9 mouse cellular contexts compared by ENCODE assay signal in the genomic region with DNA sequence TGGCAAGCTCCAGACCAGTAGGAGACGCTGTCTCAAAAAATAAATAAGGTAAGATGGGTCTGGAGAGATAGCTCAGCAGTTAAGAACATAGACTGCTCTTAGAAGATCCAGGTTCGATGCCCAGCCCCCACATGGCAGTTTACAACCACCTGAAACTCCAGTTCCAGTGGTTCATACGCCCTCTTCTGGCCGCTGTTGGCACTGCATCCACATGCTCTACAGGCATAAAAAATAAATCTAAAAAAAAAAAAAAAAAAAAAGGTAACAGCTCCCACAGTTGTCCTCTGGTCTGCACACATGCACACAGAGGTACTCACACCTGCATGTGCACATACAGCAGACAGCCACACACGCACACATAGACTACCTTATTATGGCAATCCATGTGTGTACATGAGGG. TPM values are rescaled to one million over a fixed set of nuclear protein-coding genes. Genes with fewer than 3 reads are reported as not detected.
DNase-seq lines count a peak whose midpoint lies in the region; ATAC-seq and TF ChIP-seq lines count a peak whose summit lies in the region.
"Had no signal": no experiment of that assay in that cellular context is flagged by ENCODE, and none has a peak within 500 bp of the region (broad histone marks: within the 10 kb centered on the region; RNA-seq: fewer than 3 reads in every experiment).

No protein-coding gene starts in this region.

- H3K27me3 ChIP-seq in forebrain, embryonic 13.5 days, result no peaks in the 10 kb centered on the region
- H3K27me3 ChIP-seq in intestine, embryonic 15.5 days (replicated peaks), result no peaks in the 10 kb centered on the region
- H3K27me3 ChIP-seq: stomach, embryonic 15.5 days had no signal

- peak; percentile 20 for DNase-seq in adrenal gland, postnatal 25 days
- no peak for DNase-seq in adrenal gland, adult 2 months
- DNase-seq in left cerebral cortex, postnatal 4 days, result peak; percentile 41
- no peak for DNase-seq in left cerebral cortex, adult 8-10 months (ENCODE audit: low spot score in 2 of 2)
- DNase-seq in brain, embryonic 14.5 days (ENCODE audit: low read depth), result peak; percentile 9

- no peak overlapping the region for H3K27ac ChIP-seq in olfactory bulb, adult 2 months (ENCODE audit: insufficient read depth, low read depth, low read length)
- H3K27ac ChIP-seq in forebrain, embryonic 13.5 days, result no peak overlapping the region
- H3K27ac ChIP-seq in intestine, embryonic 15.5 days, result no peak overlapping the region
- H3K27ac ChIP-seq: stomach, embryonic 15.5 days had no signal

- peaks cover 5% of the 10 kb centered on the region for H3K4me1 ChIP-seq in olfactory bulb, adult 2 months (ENCODE audit: control insufficient read depth, insufficient read depth, low read length)
- H3K4me1 ChIP-seq in forebrain, embryonic 13.5 days, result peaks cover 4% of the 10 kb centered on the region
- H3K4me1 ChIP-seq in intestine, embryonic 15.5 days (replicated peaks), result no peaks in the 10 kb centered on the region
- H3K4me1 ChIP-seq: stomach, embryonic 15.5 days had no signal

- ATAC-seq in forebrain, embryonic 13.5 days, result no peak
- no peak for ATAC-seq in intestine, embryonic 15.5 days

- no peak overlapping the region for H3K9ac ChIP-seq in forebrain, embryonic 13.5 days
- H3K9ac ChIP-seq in intestine, embryonic 15.5 days, result no peak overlapping the region
- H3K9ac ChIP-seq: stomach, embryonic 15.5 days had no signal

- 62% methylated on average over 5 of the region's 5 CpGs for WGBS in olfactory bulb, adult 2 months
- 77% methylated on average over 5 of the region's 5 CpGs for whole genome bisulfite sequencing in forebrain, embryonic 13.5 days
- WGBS in intestine, embryonic 15.5 days, result 67% methylated on average over 5 of the region's 5 CpGs

- peak; percentile 55 for TF ChIP-seq CTCF in brain, embryonic 14.5 days (IDR thresholded peaks at IDR 0.05; ENCODE audit: borderline replicate concordance, extremely low read depth, insufficient read depth, insufficient read length)
- TF ChIP-seq CTCF in olfactory bulb, adult 2 months (IDR thresholded peaks at IDR 0.05; ENCODE audit: insufficient read depth, low read depth, low read length), result peak; percentile 25; the same call in 1 of the 2 replicates

- intact Hi-C loops in left cerebral cortex, postnatal 4 days (cut with DNase I), result no loop called here

- H3K9me3 ChIP-seq in forebrain, embryonic 13.5 days (replicated peaks), result no peaks in the 10 kb centered on the region
- H3K9me3 ChIP-seq in intestine, embryonic 15.5 days, result no peaks in the 10 kb centered on the region
- H3K9me3 ChIP-seq: stomach, embryonic 15.5 days had no signal

- no peak overlapping the region for H3K4me2 ChIP-seq in forebrain, embryonic 13.5 days
- H3K4me2 ChIP-seq in intestine, embryonic 15.5 days (replicated peaks), result no peak overlapping the region
- H3K4me2 ChIP-seq: stomach, embryonic 15.5 days had no signal

- H3K36me3 ChIP-seq in forebrain, embryonic 13.5 days (ENCODE audit: poor library complexity, severe bottlenecking), result no peaks in the 10 kb centered on the region
- no peaks in the 10 kb centered on the region for H3K36me3 ChIP-seq in intestine, embryonic 15.5 days
- H3K36me3 ChIP-seq: stomach, embryonic 15.5 days had no signal

- H3K4me3 ChIP-seq in olfactory bulb, adult 2 months (ENCODE audit: insufficient read depth, low read depth, low read length), result no peak overlapping the region
- H3K4me3 ChIP-seq in forebrain, embryonic 13.5 days, result no peak overlapping the region
- H3K4me3 ChIP-seq in intestine, embryonic 15.5 days (replicated peaks), result no peak overlapping the region
- H3K4me3 ChIP-seq: stomach, embryonic 15.5 days had no signal

- no peak for TF ChIP-seq POLR2A in brain, embryonic 14.5 days (IDR thresholded peaks at IDR 0.05; ENCODE audit: borderline replicate concordance, extremely low read depth, insufficient read depth, insufficient read length, poor library complexity, severe bottlenecking)
- TF ChIP-seq POLR2A in olfactory bulb, adult 2 months (IDR thresholded peaks at IDR 0.05; ENCODE audit: insufficient read depth, low read depth, low read length), result no peak

RNA-seq across cellular contexts. Expression of a gene that starts 59.8 kb away (rescaled TPM):
- total RNA-seq in adrenal gland, postnatal 25 days (2021), result 36.9 and 40.3 TPM in 2 replicates
- total RNA-seq in adrenal gland, adult 2 months (2021), result 10 to 100 TPM; 21.8 to 40.9 TPM
- 41.9 and 45.9 TPM in 2 replicates for polyA plus RNA-seq in adrenal gland, adult 2 months (2012; rRNA removed)
- 100 to 1,000 TPM; 105 to 116 TPM for total RNA-seq in left cerebral cortex, postnatal 4 days (2021)
- total RNA-seq in left cerebral cortex, adult 8-10 months (2022), result 10 to 100 TPM; 72.1 to 93.0 (median 81.4) TPM
- 92.3 and 97.5 TPM in 2 replicates for polyA plus RNA-seq in brain, embryonic 14.5 days (2012; rRNA removed)
- not detected in 2 replicates for polyA plus RNA-seq in olfactory bulb, adult 2 months (2012; ENCODE audit: insufficient read depth, insufficient read length, low replicate concordance, missing spikeins)
- 31.8 and 34.4 TPM in 2 replicates for polyA plus RNA-seq in forebrain, embryonic 13.5 days (2015; fragmentation: Nextera tagmentation; extraction: Ambion mirVana)
- polyA plus RNA-seq in intestine, embryonic 15.5 days (2015; fragmentation: Nextera tagmentation; extraction: Ambion mirVana), result 25.7 and 25.9 TPM in 2 replicates

Comparison
In these comparisons a context has a peak if more than half of its experiments do, and no peak if none do; other contexts are left out.
1. DNase-seq: peak in adrenal gland, postnatal 25 days (single experiment), left cerebral cortex, postnatal 4 days (single experiment) and brain, embryonic 14.5 days (single experiment); none in adrenal gland, adult 2 months (single experiment) and left cerebral cortex, adult 8-10 months (0 of 2).